Mouse (Mus musculus) cerebellum, adult 2 months (tissue): ENCODE data around the gene Rasgef1c. TPM values are rescaled to one million over a fixed set of nuclear protein-coding genes. Genes with fewer than 3 reads are reported as not detected.

Source experiments
- DNase-seq, 2 experiments: peaks; one replicate each; pipeline ENCODE4 v3.0.0; 2021
- H3K27ac ChIP-seq: fragments of 200-500 bp; 2 replicates; pipeline ENCODE4 v1.5.1; 2012; ENCODE audit warnings: low read length, control low read depth, inconsistent platforms; ENCODE audit not compliant: insufficient read depth
- H3K27me3 ChIP-seq: fragments of 200-500 bp; 2 replicates; pipeline ENCODE4 v1.6.1; 2012; ENCODE audit warnings: inconsistent platforms, mild to moderate bottlenecking, low read length, moderate library complexity; ENCODE audit not compliant: control insufficient read depth, insufficient read depth
- H3K4me1 ChIP-seq: fragments of 200-500 bp; 2 replicates; pipeline ENCODE4 v1.6.1; 2011; ENCODE audit warnings: low read length; ENCODE audit not compliant: control insufficient read depth, insufficient read depth
- H3K4me3 ChIP-seq: fragments of 200-500 bp; replicated peaks from 2 replicates; pipeline ENCODE3; 2011; ENCODE audit warnings: mild to moderate bottlenecking, low read depth, low read length, control low read depth; ENCODE audit not compliant: insufficient read depth
- CTCF ChIP-seq: fragments of 200-500 bp; IDR thresholded peaks from 2 replicates; pipeline ENCODE4 v1.5.1; 2011; ENCODE audit warnings: low read depth, mild to moderate bottlenecking, control low read depth, low read length, moderate library complexity, borderline replicate concordance; ENCODE audit not compliant: insufficient read depth
- POLR2A ChIP-seq: fragments of 200-500 bp; IDR thresholded peaks from 2 replicates; pipeline ENCODE4 v1.6.1; 2011; ENCODE audit warnings: low read length, control low read depth, borderline replicate concordance; ENCODE audit not compliant: insufficient read depth
- WGBS: fragments of 180-500 bp; shearing (Covaris S2); methylation state at CpG from one replicate; pipeline ENCODE4 v1.1.7; 2018; 5-methylcytosine and 5-hydroxymethylcytosine counted together
- polyA plus RNA-seq: library from polyadenylated mRNA; depleted of rRNA; stranded (reverse); fragments of >200 nt; gene quantifications from 2 replicates; pipeline ENCODE4 v1.2.3, GENCODE M21; 2012

Gene Rasgef1c
- polyA plus RNA-seq, 1 experiment, result 6.8 TPM

DNA sequence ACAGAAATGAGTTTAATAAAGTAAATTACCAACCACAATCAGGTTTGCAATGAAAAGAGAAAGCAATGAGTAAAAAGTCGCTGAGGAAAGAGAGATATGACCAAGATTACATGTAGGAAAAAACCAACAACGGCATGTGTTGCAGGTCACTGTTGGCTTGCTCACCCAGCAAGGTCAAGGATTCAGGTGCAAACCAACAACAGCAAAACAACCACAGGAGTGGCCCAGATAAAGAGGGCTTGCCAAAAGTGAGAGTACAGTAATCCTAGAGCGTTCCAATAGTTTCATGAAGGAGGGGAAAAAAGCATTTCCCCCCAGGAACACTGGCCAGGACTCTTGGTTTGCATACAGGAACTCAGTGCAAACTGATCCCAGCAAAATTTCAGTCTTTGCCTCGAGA is 94.8 kb downstream of the Rasgef1c start:
- TF ChIP-seq CTCF, result no peak
- TF ChIP-seq POLR2A, result no peak
- Histone ChIP-seq H3K27me3 (no peaks in the 10 kb centered on the region), H3K27ac (no peak overlapping the region), H3K4me1 (no peaks in the 10 kb centered on the region), H3K4me3 (no peak overlapping the region)
- WGBS, result 71% methylated on average over 4 of the region's 4 CpGs
- no peak for DNase-seq

DNA sequence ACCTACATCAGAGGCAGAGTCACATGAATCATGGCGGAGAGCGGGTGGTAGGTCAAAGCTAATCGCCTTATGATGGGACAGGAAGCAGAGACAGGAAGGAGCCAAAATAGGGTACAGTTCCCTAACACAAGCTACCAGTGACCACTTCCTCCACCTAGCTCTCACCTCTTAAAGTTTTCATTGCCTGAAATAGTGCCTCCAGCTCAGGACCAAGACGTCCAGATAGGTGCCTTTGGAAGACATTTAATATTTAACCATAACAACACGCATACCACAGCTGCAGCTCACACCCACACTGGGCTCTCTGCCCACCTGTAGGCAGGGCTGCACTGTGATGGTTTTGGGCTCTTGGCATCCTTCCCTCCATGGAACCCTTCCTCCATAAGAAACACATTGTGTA is 95.7 kb downstream of the Rasgef1c start:
- WGBS, result 78% methylated on average over 5 of the region's 5 CpGs
- no peak for TF ChIP-seq POLR2A
- no peak for TF ChIP-seq CTCF
- Histone ChIP-seq H3K4me1 (no peaks in the 10 kb centered on the region), H3K27ac (no peak overlapping the region), H3K4me3 (no peak overlapping the region), H3K27me3 (no peaks in the 10 kb centered on the region)
- DNase-seq, result no peak

DNA sequence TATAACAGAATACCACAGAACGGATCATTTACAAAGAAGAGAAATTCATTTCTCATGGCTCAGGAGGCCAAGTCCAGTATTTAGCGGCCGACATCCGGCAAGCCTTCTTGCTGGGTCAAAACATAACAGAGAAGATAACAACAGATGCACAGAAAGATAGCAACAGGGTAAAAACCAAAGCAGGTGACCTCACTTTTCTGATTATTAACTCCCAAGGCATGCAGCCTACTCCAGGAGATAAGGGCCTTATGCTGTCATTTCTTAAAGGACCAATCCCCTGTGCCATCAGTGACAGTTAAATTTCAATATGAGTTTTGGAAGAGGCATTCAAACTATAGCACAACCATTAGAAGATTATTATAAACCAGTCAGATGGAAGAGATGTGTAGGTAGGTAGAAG is 101.2 kb downstream of the Rasgef1c start:
- no peak overlapping the region for H3K27ac ChIP-seq
- no peak for TF ChIP-seq CTCF
- no peaks in the 10 kb centered on the region for H3K27me3 ChIP-seq
- DNase-seq, result no peak
- H3K4me3 ChIP-seq, result no peak overlapping the region
- no peaks in the 10 kb centered on the region for H3K4me1 ChIP-seq
- 95% methylated on average over 4 of the region's 4 CpGs for WGBS

DNA sequence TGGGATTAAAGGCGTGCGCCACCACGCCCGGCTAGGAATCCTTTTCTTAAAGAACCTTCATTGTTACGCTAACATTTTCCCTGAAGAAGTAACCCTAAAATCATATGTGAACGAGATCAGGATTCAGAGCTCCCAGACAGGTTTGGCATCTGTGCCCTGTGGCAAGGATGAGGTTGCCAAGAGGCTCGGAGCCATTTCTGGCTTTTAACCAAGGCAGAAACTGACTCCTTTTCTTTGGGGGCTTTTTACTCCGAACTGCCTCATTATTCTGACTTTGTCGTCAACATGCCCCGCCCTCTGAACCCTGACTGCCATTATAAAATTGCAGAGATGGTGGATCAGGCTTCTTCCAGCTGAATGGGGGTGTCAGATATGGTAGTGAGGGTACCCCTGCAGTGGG is 106.1 kb downstream of the Rasgef1c start:
- H3K27ac ChIP-seq, result no peak overlapping the region
- TF ChIP-seq CTCF, result no peak
- no peak for TF ChIP-seq POLR2A
- 46% methylated on average over 10 of the region's 10 CpGs for WGBS
- no peak for DNase-seq
- H3K4me3 ChIP-seq, result no peak overlapping the region
- H3K4me1 ChIP-seq, result no peaks in the 10 kb centered on the region
- H3K27me3 ChIP-seq, result no peaks in the 10 kb centered on the region

DNA sequence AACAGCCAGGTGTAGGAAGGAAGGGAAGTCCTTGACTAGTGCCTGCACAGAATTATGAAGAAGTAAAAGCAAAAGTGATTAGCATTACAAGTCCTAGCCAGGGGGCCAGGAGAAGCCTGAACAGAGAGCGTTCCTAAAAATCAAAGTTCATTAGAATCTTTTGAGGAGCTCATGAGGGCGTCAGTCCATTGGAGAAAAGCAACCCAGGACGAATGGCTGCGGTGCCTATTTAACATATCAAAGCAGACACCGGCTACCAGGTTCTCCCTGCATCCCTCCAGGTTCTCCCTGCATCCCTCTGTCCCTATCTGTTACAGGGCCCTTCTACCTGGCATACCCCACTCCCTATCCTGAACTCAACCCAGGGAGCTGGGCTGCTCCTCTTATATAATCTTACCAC is 106.6 kb downstream of the Rasgef1c start:
- H3K27ac ChIP-seq, result no peak overlapping the region
- 64% methylated on average over 5 of the region's 5 CpGs for WGBS
- no peaks in the 10 kb centered on the region for H3K27me3 ChIP-seq
- no peaks in the 10 kb centered on the region for H3K4me1 ChIP-seq
- no peak overlapping the region for H3K4me3 ChIP-seq
- DNase-seq, result no peak
- TF ChIP-seq CTCF, result no peak
- TF ChIP-seq POLR2A, result no peak

DNA sequence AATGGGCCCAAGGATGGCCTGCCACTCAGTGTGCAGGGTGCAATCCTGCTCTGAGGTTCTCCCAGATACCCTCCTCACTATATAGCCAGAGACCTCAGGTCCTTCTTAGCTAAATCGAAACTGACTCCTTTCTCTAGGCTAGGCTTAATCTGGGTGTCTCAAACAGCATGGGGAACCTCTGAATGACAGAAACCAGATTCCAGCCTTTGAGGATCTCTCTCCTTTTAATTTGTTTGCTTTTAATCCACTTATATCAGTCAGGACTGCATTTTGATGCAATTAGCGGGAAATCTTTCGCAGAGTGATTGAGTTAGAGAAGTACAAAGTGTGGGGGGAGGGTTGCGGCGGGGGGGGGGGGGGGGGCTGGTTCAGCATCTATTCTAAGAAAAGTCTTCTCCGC is 111.4 kb downstream of the Rasgef1c start:
- Histone ChIP-seq H3K4me3 (no peak overlapping the region), H3K4me1 (no peaks in the 10 kb centered on the region), H3K27me3 (no peaks in the 10 kb centered on the region), H3K27ac (no peak overlapping the region)
- no peak for DNase-seq
- 84% methylated on average over 6 of the region's 6 CpGs for WGBS
- TF ChIP-seq CTCF (no peak), POLR2A (no peak)

DNA sequence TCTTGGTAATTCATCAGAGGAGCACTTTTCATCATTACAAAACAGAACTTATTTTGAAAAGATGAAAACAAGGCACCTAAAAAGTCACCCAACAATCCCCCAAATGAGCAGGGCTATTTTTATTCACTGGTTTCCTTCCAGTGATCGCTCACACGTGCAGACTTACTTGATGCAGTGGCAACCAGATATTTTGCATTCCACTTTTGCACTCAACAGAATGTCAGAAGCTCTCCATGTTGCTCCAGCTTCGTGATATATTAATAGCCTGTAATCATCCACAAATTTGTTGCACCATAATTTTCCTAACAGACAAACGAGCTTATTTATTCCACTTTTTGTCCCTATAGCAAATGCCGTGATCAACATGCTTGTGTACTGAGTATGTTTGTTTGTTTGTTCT is 114.9 kb downstream of the Rasgef1c start:
- TF ChIP-seq CTCF (no peak), POLR2A (no peak)
- WGBS, result 77% methylated on average over 5 of the region's 5 CpGs
- Histone ChIP-seq H3K4me3 (no peak overlapping the region), H3K27ac (no peak overlapping the region), H3K4me1 (no peaks in the 10 kb centered on the region), H3K27me3 (no peaks in the 10 kb centered on the region)
- no peak for DNase-seq

DNA sequence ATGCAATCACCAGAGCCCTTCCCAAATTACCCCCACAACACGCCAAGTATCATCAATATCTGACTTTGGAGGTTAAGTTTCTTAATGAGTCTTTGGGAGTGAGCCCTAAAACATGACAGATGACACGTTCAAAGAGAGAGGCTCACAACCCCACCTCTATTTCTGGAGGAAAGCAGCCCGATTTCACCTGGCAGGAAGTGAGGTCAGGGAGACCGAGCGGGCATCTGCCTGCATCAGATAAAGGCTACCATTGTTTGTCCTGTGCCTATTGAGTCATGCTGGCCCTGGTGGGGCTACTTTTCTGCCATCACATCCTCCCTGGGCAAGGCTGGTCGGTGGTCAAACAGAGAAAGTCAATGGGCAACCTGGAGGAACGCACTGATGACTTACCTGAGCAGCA is 115.9 kb downstream of the Rasgef1c start:
- Histone ChIP-seq H3K4me3 (no peak overlapping the region), H3K27me3 (no peaks in the 10 kb centered on the region), H3K4me1 (no peaks in the 10 kb centered on the region), H3K27ac (no peak overlapping the region)
- TF ChIP-seq CTCF (no peak), POLR2A (no peak)
- 91% methylated on average over 7 of the region's 7 CpGs for WGBS
- DNase-seq, result no peak

DNA sequence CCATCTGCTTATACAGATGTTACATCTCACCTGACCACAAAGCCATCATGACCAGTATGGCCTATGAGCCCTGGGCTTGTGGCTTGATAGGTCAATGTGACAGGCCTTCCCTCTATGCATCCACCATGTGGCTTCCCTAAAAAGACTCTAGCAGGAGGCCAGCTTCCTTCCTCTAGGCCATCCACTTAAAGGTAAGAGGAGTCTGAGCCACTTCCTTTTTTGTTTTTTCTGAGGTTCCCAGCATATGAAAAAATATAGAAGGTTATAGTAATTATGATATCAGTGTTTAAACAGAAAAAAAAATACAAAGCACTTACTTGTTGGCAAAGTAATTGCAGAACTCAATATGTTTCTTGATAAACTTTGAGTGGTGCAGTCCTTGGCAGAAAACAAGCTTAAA is 117.2 kb downstream of the Rasgef1c start:
- no peak for DNase-seq
- Histone ChIP-seq H3K4me1 (no peaks in the 10 kb centered on the region), H3K27me3 (no peaks in the 10 kb centered on the region), H3K27ac (no peak overlapping the region), H3K4me3 (no peak overlapping the region)
- TF ChIP-seq POLR2A (no peak), CTCF (no peak)
